Mouse (Mus musculus) induced T-regulatory cell, adult 2 months (primary cell): Measurements from ENCODE around the gene Aldh9a1.

ENCODE experiments used
- DNase-seq: peaks from one replicate; pipeline ENCODE4 v3.0.0-alpha.2; 2012; ENCODE audit warnings: low read depth

Gene Aldh9a1

DNA sequence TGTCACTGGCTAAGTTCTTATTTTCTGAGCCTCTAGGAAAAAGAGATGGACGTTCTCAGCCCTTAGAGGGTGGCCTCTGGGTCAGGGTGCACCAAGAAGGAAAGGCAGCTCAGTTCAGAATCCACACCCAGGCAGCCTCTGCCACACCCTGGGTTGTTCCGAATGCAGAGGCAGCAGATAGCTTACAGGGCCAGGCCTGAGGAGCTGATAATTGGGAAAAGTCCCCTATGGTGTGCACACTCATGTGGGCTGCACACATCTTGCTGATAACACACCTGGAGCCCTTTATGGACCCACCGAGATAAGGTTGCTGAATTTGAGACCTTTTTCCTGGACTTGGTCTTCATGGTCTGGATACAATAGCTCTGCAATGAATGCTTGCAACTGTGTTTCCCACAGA lies 34.4 kb downstream of the Aldh9a1 start:
- DNase-seq = no peak

DNA sequence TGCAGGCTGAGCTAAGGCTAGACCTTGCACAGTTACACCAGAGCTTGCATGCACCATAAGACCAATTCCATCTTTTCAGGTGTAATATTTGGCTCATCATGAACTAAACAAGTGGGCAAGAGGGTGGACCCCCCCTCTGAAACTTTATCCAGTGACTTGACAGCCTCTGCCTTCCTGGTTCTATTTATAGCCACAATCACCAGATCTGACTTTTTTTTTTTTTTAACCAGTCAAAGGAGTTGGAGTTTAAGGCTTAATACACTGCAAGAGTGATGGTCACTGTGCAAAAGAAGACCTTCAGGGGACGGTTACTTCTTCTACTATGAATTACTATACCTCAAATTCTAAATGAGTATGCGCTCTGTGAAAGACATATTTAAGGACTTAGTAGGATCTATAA lies 35.4 kb downstream of the Aldh9a1 start:
- DNase-seq = no peak

DNA sequence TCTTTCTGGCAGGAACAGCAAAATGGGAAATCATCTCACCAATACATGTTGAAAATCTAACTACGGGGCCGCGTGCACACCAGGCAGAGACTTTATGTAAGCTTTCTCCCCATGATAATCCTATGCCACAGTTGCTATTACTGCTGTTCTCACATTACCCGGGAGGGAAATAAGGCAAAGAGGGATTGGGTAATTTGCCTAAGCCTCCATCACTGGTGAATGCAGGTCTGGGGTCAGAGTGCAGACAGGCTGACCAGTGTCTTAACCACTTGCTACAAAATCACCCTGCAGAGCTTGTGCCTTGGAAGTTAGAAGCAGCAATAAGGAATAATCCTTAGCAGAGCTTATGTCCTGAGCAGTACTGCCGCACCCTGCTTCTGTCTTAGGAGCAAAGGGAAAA lies 35.8 kb downstream of the Aldh9a1 start:
- no peak for DNase-seq

DNA sequence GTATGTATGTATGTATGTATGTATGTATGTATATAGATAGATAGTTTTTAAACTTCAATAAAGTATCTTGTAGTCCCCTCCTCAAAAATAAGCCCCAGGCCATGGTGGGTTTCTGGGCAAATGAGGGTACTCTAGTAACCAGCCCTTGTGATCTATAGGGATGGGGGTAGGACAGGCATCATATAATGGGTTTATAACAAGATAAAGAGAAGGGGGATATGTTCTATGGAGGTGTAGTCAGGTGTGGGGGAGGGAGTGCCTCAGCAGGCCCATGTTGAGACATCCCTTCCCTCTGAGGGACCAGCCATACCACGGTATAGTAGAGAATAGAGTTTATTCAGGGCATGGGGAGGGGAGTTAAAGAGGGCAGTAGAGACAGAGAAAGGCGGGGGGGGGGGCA lies 36.7 kb downstream of the Aldh9a1 start:
- no peak for DNase-seq

DNA sequence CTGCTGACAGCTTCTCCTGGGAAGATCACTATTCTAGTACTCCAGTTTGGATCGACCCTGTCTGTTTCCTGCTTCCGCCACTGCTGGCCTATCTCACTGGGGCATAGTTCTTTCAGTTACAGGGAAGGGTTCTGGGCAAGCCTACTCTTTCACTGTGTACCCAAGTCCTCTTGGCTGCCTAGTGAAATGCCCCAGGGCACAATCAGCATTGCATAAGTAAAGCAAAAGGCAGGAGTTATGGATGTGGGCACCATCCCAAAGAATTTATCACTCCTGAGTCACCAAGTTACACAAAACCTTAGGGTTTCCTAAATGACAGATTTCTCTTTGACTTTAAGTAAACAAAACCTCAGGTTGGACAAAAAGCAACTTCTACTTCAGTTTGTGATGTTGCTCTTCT lies 37.5 kb downstream of the Aldh9a1 start:
- DNase-seq = no peak

DNA sequence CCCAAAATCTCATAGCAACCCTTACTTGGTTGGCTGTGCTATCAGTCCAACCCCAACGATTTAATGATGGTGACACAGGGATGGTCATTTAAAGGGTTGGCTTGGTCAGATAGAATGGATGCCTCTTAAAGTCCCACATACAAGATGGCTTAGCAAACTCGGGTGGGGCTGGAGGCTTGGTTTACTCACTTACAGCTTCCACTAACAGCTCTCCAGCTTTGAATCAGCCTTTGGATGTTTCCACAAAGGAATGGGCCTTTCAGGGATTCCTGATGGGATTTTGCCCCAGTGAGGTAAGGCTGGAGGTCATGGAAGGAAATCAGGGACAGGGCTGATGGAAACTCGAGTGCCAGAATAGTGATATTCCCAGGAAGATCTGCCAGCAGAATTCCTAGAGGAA lies 38.0 kb downstream of the Aldh9a1 start:
- DNase-seq = no peak

DNA sequence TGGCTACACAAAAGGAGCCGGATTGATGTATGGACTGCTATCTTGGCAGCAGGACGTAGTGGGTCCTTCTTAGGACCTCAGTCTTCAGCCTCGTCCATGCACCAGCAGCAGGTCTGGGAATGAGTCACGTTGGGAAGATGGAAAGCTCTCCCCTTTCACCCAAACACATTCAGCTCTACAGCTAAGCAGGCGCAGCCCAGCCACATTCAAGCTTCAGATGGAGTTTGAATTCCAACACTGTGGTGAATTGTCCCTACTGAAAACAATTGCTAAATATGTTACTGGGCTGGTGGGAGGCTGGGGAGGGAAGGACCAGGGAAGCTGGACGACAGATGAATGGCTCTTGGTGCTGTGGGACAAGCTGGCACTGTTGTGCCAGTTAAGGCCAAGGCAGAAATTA lies 38.8 kb downstream of the Aldh9a1 start:
- no peak for DNase-seq

DNA sequence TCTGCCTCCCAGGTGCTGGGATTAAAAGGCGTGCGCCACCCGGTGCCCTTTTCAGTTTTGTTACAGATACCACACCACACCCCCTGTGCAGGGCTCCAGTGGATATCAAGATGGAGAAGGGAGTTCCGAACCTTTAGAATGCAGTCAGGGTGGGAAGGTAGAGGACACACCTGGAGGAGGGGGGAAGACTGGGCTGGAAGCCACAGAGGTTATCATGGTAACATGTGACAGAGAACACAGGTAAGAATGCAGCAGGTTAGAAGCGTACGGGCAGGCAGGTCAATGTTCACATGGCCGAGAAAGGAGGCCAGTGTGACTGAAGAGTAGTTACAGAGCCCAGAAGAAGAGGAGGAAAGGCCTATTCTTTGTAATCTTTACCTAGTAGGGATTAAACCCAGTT lies 39.8 kb downstream of the Aldh9a1 start:
- no peak for DNase-seq

DNA sequence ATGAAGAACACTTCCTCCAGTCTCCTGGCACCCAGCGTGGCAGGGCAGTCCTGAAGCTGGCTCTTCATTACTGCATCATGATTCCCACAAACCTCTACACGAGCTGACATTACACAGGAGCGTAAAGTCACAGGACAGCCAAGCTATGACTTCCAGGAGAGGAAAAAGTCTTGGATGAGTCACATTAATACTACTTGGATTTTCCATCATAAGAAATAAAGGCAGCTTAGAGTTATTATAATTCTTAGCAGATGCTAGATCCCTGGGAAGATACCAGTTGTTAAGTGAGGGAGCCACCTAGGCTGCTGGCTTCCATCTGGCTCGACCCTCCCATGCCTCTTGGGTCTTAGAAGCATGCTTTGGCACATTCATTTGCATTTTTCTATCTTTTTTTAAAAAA lies 40.6 kb downstream of the Aldh9a1 start:
- no peak for DNase-seq

DNA sequence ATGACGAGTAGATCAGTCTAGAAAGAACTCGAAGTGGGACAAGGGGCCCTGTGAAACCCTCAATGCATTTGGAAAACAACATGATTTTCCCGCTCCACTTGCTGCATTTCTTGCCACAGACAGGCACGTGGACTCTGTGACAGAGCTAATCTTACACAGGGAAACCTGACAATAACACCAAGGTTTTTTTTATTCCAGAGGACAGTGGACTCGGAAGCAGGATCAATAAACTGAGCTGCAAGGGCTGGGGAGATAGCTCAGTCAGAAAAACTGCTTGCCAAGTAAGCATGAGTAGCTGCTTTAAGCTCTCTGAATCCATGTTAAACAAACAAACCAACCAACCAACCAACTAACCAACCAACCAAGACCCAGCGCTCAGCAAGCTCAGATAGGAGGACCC lies 41.5 kb downstream of the Aldh9a1 start:
- no peak for DNase-seq

DNA sequence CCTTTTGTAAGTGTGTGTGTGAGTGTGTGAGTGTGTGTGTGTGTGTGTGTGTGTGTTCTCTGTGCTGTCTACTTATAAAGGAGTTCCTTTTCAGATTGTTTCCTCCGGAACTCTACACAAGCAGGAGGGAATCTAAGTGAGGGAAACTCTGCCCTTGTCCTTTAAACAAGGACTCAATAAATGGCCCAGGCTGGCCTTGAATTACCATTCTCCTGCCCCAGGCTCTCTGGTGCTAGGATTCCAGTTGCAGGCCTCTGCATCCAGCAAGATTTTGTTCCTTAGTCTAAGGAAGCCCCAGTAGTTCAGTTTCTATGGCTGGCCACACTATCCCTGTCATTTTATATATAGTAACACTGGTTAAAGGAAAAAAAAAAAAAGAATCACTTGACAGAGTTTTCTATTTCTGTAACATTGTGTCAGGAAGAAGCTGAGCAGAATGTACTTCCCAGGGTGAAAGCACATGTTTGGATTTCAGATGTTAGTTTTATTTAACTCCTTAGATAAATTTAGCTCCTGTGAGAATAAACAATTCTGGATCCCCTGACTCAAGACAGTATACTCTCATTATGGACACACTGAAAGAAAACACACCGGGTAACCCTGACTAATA lies 42.3 kb downstream of the Aldh9a1 start:
- DNase-seq = no peak

DNA sequence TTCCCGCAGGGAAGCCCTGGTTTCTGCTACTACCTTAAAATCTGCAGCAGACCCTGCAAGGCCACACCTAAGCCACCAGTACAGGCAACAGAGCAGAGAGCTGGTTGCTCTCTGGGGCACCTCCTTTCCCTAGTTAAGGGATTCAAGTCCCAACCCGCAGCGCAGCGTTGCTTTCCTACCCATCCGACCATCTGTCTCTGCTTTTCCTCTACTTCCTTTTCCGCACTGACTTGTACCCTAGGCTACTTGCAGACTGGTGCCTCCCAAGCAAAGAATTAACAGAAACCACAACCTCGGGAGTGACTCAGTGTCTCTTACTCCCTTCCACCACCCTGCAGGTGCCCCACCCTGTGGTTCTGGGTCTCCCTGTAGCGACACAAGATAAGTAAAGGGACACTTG lies 42.9 kb downstream of the Aldh9a1 start:
- peak; percentile 34 for DNase-seq

DNA sequence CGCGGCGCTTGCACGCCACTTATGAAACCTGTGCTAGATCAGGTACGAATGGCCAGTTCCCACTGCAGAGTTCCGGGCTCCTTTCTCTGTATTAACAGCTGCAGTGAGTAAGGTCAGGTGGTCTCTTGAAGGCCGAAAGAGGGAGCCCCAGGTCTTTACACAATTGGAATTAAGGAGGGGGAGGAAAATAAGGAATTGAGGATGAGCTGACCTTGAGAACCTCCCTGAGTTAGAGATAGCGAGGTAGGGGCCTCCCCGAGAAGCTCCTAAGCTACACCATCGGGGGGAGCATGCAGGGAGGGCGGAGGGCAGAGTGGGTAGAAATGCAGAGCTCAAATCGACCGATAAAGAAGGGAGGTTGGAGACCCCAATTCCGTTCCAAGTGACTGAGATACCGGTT lies 43.5 kb downstream of the Aldh9a1 start:
- DNase-seq = no peak

DNA sequence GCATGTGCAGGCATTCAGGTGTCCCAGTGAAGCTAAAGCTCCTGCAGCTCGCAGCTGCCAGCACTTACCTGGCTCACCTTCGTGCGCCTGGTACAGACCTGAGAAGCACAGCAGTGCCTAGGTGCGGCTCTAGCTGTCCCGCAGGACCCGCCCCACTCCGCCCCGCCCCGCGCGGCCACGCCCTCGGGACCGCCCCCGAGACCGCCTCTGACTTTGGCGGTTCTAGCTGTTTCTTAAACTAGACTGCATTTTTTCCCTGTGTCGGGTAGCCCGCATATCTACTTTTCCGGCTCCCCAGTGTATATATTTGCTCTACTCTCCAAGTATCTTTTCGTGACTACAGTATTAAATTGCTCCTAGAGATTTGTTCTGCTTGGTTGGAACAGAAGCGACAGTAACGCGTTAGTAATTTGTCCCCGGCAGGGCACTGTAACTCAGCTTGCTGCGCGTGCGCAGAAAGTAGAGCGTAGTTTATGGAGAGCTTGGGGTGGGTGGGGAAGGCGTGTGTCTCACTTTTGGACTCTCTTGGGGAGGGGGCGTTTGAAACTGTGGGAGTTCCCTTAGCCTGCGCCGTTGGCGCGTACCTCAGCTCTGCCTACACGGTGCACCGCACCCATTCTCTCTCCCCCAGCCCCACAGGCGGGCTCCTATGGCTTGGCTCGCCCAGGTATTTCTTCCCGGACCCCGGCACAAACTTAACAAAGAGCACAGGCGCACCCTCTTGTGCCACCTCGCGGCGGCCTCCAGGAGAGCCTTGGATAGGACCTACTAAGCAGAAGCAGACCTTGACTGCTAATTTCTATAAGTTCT lies 44.1 kb downstream of the Aldh9a1 start, which contains the start of gene Mgst3:
TSS of gene Mgst3 (minus strand) at position 159 of the 810 bp plus-strand sequence.
- DNase-seq = peak; percentile 98

DNA sequence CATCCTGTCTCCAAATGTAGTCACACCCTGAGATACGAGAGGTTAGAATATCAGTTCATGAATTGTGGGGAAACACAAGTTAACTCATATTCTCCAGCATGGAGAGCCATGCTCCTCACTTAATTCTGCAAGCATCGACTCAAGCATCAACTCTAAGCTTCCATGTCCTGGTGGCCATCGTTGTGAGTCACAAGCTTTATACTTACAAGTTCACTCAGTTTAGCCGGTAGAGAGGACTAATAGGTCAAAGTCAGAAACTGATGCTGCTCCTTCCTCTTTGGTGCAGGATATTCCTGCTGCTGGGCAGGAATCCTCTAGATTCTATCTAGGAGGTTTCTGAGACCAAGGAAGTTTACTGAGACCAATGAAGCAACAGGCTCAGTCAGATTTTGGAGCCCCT lies 55.4 kb downstream of the Aldh9a1 start:
- no peak for DNase-seq

DNA sequence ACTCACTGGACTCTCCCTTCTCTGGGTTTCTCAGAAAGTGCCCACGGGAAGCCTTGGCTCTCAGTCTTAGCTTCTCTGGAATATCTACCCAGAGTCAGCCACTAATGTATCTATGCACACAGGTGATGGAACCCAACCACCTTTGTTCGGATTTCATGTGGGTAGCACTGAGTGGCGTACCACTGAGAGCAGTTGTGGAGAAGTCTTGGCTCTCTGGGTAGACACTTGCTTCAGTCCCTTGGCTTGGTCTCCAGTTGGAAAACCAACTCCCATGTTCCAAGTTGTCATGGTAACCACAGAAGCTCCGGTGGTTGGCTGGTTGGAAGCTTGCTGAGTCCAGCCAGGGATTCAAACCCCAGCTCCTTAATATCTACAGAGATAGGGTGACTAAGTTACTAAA lies 59.8 kb downstream of the Aldh9a1 start:
- DNase-seq = no peak

DNA sequence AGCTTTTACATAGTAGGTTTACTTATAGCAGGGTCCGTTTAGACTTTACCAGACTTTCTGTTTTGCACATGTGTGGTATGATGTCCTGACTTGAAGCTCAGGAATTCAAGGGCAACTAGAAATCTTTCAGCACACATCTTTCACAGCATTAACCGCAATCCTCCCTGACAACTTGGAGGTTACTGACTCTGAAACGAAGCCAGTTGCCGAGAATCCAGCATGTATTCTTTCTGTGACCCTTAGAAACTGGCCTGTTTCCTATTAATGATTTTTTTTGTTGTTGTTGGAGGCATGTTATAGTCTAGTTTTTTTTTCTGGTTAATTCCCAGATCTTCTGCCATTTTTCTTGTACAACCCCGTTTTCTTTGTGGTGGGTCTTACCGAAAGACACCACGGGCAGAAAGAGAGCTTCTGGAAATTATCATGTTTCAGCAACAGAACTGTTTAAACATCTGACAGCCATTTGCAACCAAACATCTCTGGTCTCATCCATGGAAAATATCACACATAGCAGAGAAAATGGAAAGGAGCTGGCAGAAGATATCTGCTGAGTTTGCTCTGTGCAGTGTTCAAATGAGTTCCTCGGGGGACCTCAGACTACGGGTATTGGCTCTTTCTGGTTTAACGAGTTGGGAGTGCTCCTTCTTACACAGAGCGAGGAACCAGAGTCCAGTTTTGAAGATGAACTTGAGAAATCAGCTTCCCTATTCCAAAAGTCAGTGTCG lies 62.4 kb downstream of the Aldh9a1 start:
- no peak for DNase-seq

DNA sequence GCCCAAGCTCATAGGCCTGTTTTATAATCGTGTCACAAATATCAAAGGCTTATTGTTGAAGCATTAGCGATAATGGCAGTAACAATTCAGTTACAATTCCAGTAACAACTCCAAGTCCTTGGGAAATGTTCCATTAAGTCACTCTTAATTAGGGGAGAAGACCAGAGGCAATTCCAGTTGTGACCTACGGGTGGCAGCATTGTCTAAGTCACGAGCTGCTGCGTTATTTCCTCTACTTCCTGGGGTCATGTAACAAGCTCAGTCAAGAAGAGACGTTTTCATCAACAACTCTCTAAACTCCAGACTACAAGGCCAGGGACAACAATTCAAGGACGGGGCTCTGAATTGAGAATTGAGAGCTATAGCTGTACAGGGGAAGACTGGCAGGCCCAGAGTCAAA lies 65.1 kb downstream of the Aldh9a1 start:
- peak; percentile 72 for DNase-seq
